Mouse (Mus musculus) G1E (cell line): ENCODE measurements around the gene Arsg. TPM values are rescaled to one million over a fixed set of nuclear protein-coding genes. Genes with fewer than 3 reads are reported as not detected.

Experiments
- ATAC-seq: 2 replicates; pipeline ENCODE4 v1.8.0; 2016; ENCODE audit warnings: mild to moderate bottlenecking; ENCODE audit not compliant: insufficient number of reproducible peaks, poor library complexity, low FRiP score, severe bottlenecking; ENCODE audit errors: extremely low read depth
- DNase-seq: peaks from one replicate; pipeline ENCODE4 v3.0.0; 2012; ENCODE audit warnings: low spot score
- H3K27me3 ChIP-seq: 2 replicates; pipeline ENCODE4 v1.6.1; 2012; ENCODE audit warnings: mild to moderate bottlenecking, low read length, inconsistent platforms; ENCODE audit not compliant: insufficient read depth
- H3K36me3 ChIP-seq: replicated peaks from 2 replicates; pipeline ENCODE3; 2012; ENCODE audit warnings: mild to moderate bottlenecking, inconsistent platforms
- H3K4me1 ChIP-seq: 2 replicates; pipeline ENCODE4 v1.6.1; 2012; ENCODE audit warnings: low read depth, low read length, inconsistent platforms, mixed read lengths; ENCODE audit not compliant: insufficient read depth
- H3K4me3 ChIP-seq: 2 replicates; pipeline ENCODE4 v1.5.1; 2012; ENCODE audit warnings: low read depth, mild to moderate bottlenecking, inconsistent platforms, low read length, moderate library complexity, mixed read lengths
- H3K9me3 ChIP-seq: replicated peaks from 2 replicates; pipeline ENCODE4 v1.6.1; 2012; ENCODE audit warnings: inconsistent platforms
- CTCF ChIP-seq: IDR thresholded peaks from 2 replicates; pipeline ENCODE4 v1.5.1; 2012; ENCODE audit warnings: low read depth, low read length, inconsistent platforms, mixed read lengths
- GATA1 ChIP-seq: IDR thresholded peaks from 2 replicates; pipeline ENCODE4 v1.6.1; 2012; ENCODE audit warnings: borderline replicate concordance, low read length, inconsistent platforms, mixed read lengths
- GATA2 ChIP-seq: IDR thresholded peaks from 2 replicates; pipeline ENCODE4 v1.6.1; 2012; ENCODE audit warnings: low read depth, low read length, inconsistent platforms, borderline replicate concordance
- POLR2AphosphoS5 ChIP-seq: IDR thresholded peaks from 2 replicates; pipeline ENCODE4 v1.6.1; 2012; ENCODE audit warnings: low read depth, low read length, inconsistent platforms; ENCODE audit not compliant: insufficient replicate concordance
- TAL1 ChIP-seq: conservative IDR thresholded peaks from 2 replicates; pipeline ENCODE4 v1.6.1; 2012; ENCODE audit warnings: low read depth, low read length, inconsistent platforms, mixed read lengths
- polyA plus RNA-seq: library from polyadenylated mRNA; stranded (reverse); fragments of >175 nt; gene quantifications from 2 replicates; pipeline ENCODE4 v1.2.3, GENCODE M21; 2012
- total RNA-seq, 2 experiments: library from RNA; stranded (forward) in 1 of 2; stranded (reverse) in 1 of 2; fragments of 200-1000 nt in 1 of 2; fragments of >200 nt in 1 of 2; fragmentation: Nextera tagmentation in 1 of 2; gene quantifications; 2 replicates each; pipeline ENCODE4 v1.2.3; 2014 to 2017

The Arsg gene
- total and polyA plus RNA-seq, 3 experiments: 1.0 to 6.1 (median 2.0) TPM

- Histone ChIP-seq H3K4me3 (no peak overlapping the region), H3K4me1 (peaks cover 77% of the 10 kb centered on the region), H3K9me3 (0 out of 2 replicates have a peak, but pooled peaks cover 1% of the 10 kb centered on the region), H3K27me3 (no peaks in the 10 kb centered on the region), H3K36me3 (peaks cover 19% of the 10 kb centered on the region)
- no peak for DNase-seq
- TF ChIP-seq CTCF (no peak), TAL1 (no peak), GATA2 (no peak), GATA1 (no peak), POLR2AphosphoS5 (no peak)
- ATAC-seq: no peak
These were observed 4.6 kb downstream of the Arsg start for GRCm38 (mm10) chr11:109477606-109478380.

DNA sequence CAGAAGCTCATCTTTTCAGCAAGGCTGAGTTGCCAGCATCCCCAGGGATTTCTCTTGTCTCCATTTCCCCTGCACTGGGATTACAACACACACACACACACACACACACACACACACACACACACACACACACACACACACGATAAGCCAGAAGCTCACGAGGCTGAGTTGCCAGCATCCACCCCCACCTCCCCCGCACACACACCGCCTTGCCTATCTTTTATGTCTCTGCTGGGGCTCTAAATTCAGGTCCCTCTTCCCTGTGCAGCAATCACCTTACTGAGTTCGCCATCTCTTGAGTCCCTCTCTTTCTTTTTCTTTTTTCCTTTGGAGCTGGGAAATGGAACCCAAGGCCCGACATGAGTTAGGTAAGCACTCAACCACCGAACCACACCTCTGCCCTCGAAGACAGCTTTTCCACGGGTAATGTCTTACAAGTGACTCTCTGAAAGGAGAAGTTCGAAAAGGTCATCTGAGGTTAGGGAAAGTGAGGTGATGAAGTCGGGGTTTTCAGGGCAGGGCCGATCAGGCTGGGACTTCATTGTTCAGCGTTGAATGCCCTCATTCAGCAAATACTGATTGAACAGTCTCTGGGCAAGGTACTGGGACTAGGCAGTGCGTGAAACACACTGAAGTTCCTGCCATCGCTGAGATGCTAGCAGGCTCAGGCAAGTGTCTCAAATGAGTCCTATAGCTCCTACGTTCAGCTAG lies 6.6 kb downstream of the Arsg start:
- H3K4me1 ChIP-seq: peaks cover 70% of the 10 kb centered on the region
- no peaks in the 10 kb centered on the region for H3K27me3 ChIP-seq
- peak overlapping the region; percentile 4; the same call in 1 of the 2 replicates for H3K4me3 ChIP-seq
- H3K36me3 ChIP-seq: peaks cover 19% of the 10 kb centered on the region
- TF ChIP-seq TAL1 (no peak), GATA2 (no peak), GATA1 (no peak), POLR2AphosphoS5 (no peak), CTCF (no peak)
- H3K9me3 ChIP-seq: 0 out of 2 replicates have a peak, but pooled peaks cover 2% of the 10 kb centered on the region
- DNase-seq: peak; percentile 35
- peak; percentile 50; the same call in 1 of the 2 replicates for ATAC-seq

DNA sequence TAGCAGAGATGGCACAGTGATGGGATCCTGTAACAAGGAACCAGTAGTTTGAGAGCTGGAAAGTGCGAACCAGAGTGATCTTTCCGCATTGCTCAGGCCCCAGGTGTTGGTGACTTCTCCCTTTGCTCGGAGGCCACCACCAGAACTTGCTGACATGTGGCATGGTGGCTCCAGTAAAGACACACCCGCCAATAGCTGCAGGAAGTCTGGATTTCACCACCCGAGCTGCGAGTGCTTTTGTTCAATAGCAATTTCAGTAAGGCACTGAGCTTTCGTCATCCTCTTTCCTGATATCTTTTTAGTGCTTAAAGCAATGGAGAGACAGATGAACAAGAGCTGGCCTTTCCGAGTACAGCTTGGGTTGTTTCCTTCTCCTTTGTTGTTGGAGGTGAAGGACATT lies 7.3 kb downstream of the Arsg start:
- Histone ChIP-seq H3K36me3 (peaks cover 16% of the 10 kb centered on the region), H3K27me3 (no peaks in the 10 kb centered on the region), H3K4me3 (no peak overlapping the region; the same call in 1 of the 2 replicates), H3K9me3 (0 out of 2 replicates have a peak, but pooled peaks cover 2% of the 10 kb centered on the region), H3K4me1 (peaks cover 73% of the 10 kb centered on the region)
- no peak for TF ChIP-seq GATA2
- no peak for TF ChIP-seq POLR2AphosphoS5
- no peak for TF ChIP-seq CTCF
- no peak for TF ChIP-seq GATA1
- TF ChIP-seq TAL1: no peak
- ATAC-seq: no peak
- DNase-seq: no peak

GRCm38 (mm10) chr11:109485398-109486045 lies 12.3 kb downstream of the Arsg start:
- H3K4me1 ChIP-seq: peaks cover 45% of the 10 kb centered on the region
- ATAC-seq (no peak), DNase-seq (no peak)
- TF ChIP-seq GATA1 (no peak), CTCF (no peak), TAL1 (no peak), POLR2AphosphoS5 (no peak), GATA2 (no peak)
- peaks cover 5% of the 10 kb centered on the region for H3K36me3 ChIP-seq
- H3K27me3 ChIP-seq: no peaks in the 10 kb centered on the region
- H3K4me3 ChIP-seq: no peak overlapping the region
- H3K9me3 ChIP-seq: 0 out of 2 replicates have a peak, but pooled peaks cover 2% of the 10 kb centered on the region

- TF ChIP-seq GATA2 (no peak), TAL1 (no peak), GATA1 (no peak), POLR2AphosphoS5 (no peak), CTCF (no peak)
- Histone ChIP-seq H3K27me3 (no peaks in the 10 kb centered on the region), H3K36me3 (peaks cover 5% of the 10 kb centered on the region), H3K9me3 (0 out of 2 replicates have a peak, but pooled peaks cover 2% of the 10 kb centered on the region), H3K4me3 (no peak overlapping the region), H3K4me1 (peaks cover 42% of the 10 kb centered on the region)
- ATAC-seq (no peak), DNase-seq (no peak)
These were observed 13.9 kb downstream of the Arsg start for GRCm38 (mm10) chr11:109487111-109487510.
